In the genomic region with DNA sequence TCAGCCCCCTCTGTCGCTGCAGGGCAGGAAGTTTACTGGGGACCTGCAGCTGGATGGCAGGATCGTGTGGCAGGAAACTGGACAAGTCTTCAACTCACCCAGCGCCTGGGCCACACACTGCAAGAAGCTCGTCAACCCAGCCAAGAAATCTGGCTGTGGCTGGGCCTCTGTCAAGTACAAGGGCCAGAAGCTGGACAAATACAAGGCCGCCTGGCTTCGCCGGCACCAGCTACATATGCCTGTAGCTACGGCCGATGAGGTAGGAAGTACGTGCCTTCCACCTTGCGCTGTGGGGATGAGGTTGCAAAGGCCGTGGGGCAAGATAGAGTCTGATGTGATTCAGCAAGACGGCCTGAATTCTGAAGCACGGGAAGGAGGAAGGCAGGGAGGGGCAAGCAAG, we compare ENCODE assay signal across 8 mouse cellular contexts. TPM values are rescaled to one million over a fixed set of nuclear protein-coding genes. Genes with fewer than 3 reads are reported as not detected.
DNase-seq lines count a peak whose midpoint lies in the region; ATAC-seq and TF ChIP-seq lines count a peak whose summit lies in the region.

No protein-coding gene starts in this region.

- no peak for TF ChIP-seq CTCF in thymus, adult 2 months (IDR thresholded peaks at IDR 0.05; ENCODE audit: borderline replicate concordance, control insufficient read depth, extremely low read depth, insufficient read depth, low read length, poor library complexity)

- no peak for ATAC-seq in forebrain, embryonic 13.5 days
- no peak for ATAC-seq in liver, embryonic 13.5 days (ENCODE audit: low read depth)

- H3K4me2 ChIP-seq in forebrain, embryonic 13.5 days, result peak overlapping the region; percentile 92
- peak overlapping the region; percentile 97 for H3K4me2 ChIP-seq in liver, embryonic 13.5 days

- no peak overlapping the region for H3K27ac ChIP-seq in forebrain, embryonic 13.5 days
- no peak overlapping the region for H3K27ac ChIP-seq in liver, embryonic 13.5 days
- H3K27ac ChIP-seq in thymus, adult 2 months (ENCODE audit: control insufficient read depth, insufficient read depth, low read length), result no peak overlapping the region

- peak overlapping the region; percentile 77 for H3K9ac ChIP-seq in forebrain, embryonic 13.5 days
- H3K9ac ChIP-seq in liver, embryonic 13.5 days, result no peak overlapping the region

- peaks cover 41% of the 10 kb centered on the region for H3K36me3 ChIP-seq in forebrain, embryonic 13.5 days (ENCODE audit: poor library complexity, severe bottlenecking)
- peaks cover 12% of the 10 kb centered on the region for H3K36me3 ChIP-seq in liver, embryonic 13.5 days
- H3K36me3 ChIP-seq in thymus, adult 2 months (ENCODE audit: control insufficient read depth, insufficient read depth, low read length), result peaks cover 3% of the 10 kb centered on the region; the same call in 1 of the 2 replicates

- 0 out of 2 replicates have a peak, but pooled peaks cover 3% of the 10 kb centered on the region for H3K27me3 ChIP-seq in forebrain, embryonic 13.5 days
- H3K27me3 ChIP-seq in liver, embryonic 13.5 days, result peaks cover 6% of the 10 kb centered on the region
- H3K27me3 ChIP-seq in thymus, adult 2 months (ENCODE audit: control insufficient read depth, insufficient read depth, low read length), result no peaks in the 10 kb centered on the region

- WGBS in forebrain, embryonic 13.5 days, result 71% methylated on average over 14 of the region's 14 CpGs
- WGBS in liver, embryonic 13.5 days (ENCODE audit: insufficient replicate concordance), result 61% methylated on average over 14 of the region's 14 CpGs
- WGBS in thymus, adult 2 months, result 73% methylated on average over 14 of the region's 14 CpGs

- H3K4me3 ChIP-seq in forebrain, embryonic 13.5 days, result peak overlapping the region; percentile 69
- peak overlapping the region; percentile 77 for H3K4me3 ChIP-seq in liver, embryonic 13.5 days (replicated peaks)
- H3K4me3 ChIP-seq in thymus, adult 2 months (ENCODE audit: control insufficient read depth, insufficient read depth, low read length), result no peak overlapping the region

- TF ChIP-seq POLR2A in thymus, adult 2 months (IDR thresholded peaks at IDR 0.05; ENCODE audit: control insufficient read depth, extremely low read depth, insufficient read depth, low read length, poor library complexity), result no peak

- H3K9me3 ChIP-seq in forebrain, embryonic 13.5 days (replicated peaks), result no peaks in the 10 kb centered on the region
- no peaks in the 10 kb centered on the region for H3K9me3 ChIP-seq in liver, embryonic 13.5 days (replicated peaks)

- peaks cover 25% of the 10 kb centered on the region for H3K4me1 ChIP-seq in forebrain, embryonic 13.5 days
- H3K4me1 ChIP-seq in liver, embryonic 13.5 days (replicated peaks), result peaks cover 42% of the 10 kb centered on the region
- peaks cover 17% of the 10 kb centered on the region for H3K4me1 ChIP-seq in thymus, adult 2 months (replicated peaks; ENCODE audit: control insufficient read depth, insufficient read depth, low read length)

- peak; percentile 36 to 41 for DNase-seq in cerebellum, postnatal 10 days
- DNase-seq in cerebellum, postnatal 25 days, result no peak
- peak; percentile 51 for DNase-seq in 3134 (ENCODE audit: extremely low read depth, insufficient read length, low spot score)
- no peak for DNase-seq in liver, embryonic 13.5 days
- DNase-seq in thymus, postnatal 4 days, result no peak
- DNase-seq in thymus, adult 2 months, result no peak
- DNase-seq in adrenal gland, adult 2 months, result no peak

RNA-seq across cellular contexts. Expression of gene Mpnd, which starts 4.7 kb away (rescaled TPM):
- polyA plus RNA-seq in forebrain, embryonic 13.5 days (2015; fragmentation: Nextera tagmentation; extraction: Ambion mirVana), result 168 TPM in 2 replicates
- 13.5 and 14.5 TPM in 2 replicates for polyA plus RNA-seq in liver, embryonic 13.5 days (2015; fragmentation: Nextera tagmentation; extraction: Ambion mirVana)
- polyA plus RNA-seq in thymus, adult 2 months (2012; rRNA removed), result 180 and 188 TPM in 2 replicates
- total RNA-seq in adrenal gland, adult 2 months (2021), result 10 to 100 TPM; 87.3 to 90.5 TPM
- 179 and 197 TPM in 2 replicates for polyA plus RNA-seq in adrenal gland, adult 2 months (2012; rRNA removed)

RNA-seq across cellular contexts. Expression of gene Stap2, which starts 4.9 kb away (rescaled TPM):
- polyA plus RNA-seq in forebrain, embryonic 13.5 days (2015; fragmentation: Nextera tagmentation; extraction: Ambion mirVana), result 3.9 and 4.8 TPM in 2 replicates
- 1.5 and 1.8 TPM in 2 replicates for polyA plus RNA-seq in liver, embryonic 13.5 days (2015; fragmentation: Nextera tagmentation; extraction: Ambion mirVana)
- 16.4 and 22.2 TPM in 2 replicates for polyA plus RNA-seq in thymus, adult 2 months (2012; rRNA removed)
- total RNA-seq in adrenal gland, adult 2 months (2021), result 1 to 10 TPM; 5.6 TPM
- polyA plus RNA-seq in adrenal gland, adult 2 months (2012; rRNA removed), result 5.2 and 8.4 TPM in 2 replicates

RNA-seq across cellular contexts. Expression of gene Fsd1, which starts 23.9 kb away (rescaled TPM):
- 96.0 and 113 TPM in 2 replicates for polyA plus RNA-seq in forebrain, embryonic 13.5 days (2015; fragmentation: Nextera tagmentation; extraction: Ambion mirVana)
- polyA plus RNA-seq in liver, embryonic 13.5 days (2015; fragmentation: Nextera tagmentation; extraction: Ambion mirVana), result 0.56 and 0.69 TPM in 2 replicates
- 0.26 and 0.62 TPM in 2 replicates for polyA plus RNA-seq in thymus, adult 2 months (2012; rRNA removed)
- total RNA-seq in adrenal gland, adult 2 months (2021), result 1 to 10 TPM; 1.0 to 2.7 TPM
- 2.3 and 2.7 TPM in 2 replicates for polyA plus RNA-seq in adrenal gland, adult 2 months (2012; rRNA removed)

RNA-seq across cellular contexts. Expression of gene Sh3gl1, which starts 26.2 kb away (rescaled TPM):
- 116 and 127 TPM in 2 replicates for polyA plus RNA-seq in forebrain, embryonic 13.5 days (2015; fragmentation: Nextera tagmentation; extraction: Ambion mirVana)
- 48.0 and 50.9 TPM in 2 replicates for polyA plus RNA-seq in liver, embryonic 13.5 days (2015; fragmentation: Nextera tagmentation; extraction: Ambion mirVana)
- 216 and 248 TPM in 2 replicates for polyA plus RNA-seq in thymus, adult 2 months (2012; rRNA removed)
- total RNA-seq in adrenal gland, adult 2 months (2021), result 10 to 100 TPM; 41.3 to 44.0 TPM
- 66.4 and 70.6 TPM in 2 replicates for polyA plus RNA-seq in adrenal gland, adult 2 months (2012; rRNA removed)

RNA-seq across cellular contexts. Expression of gene Chaf1a, which starts 30.0 kb away (rescaled TPM):
- polyA plus RNA-seq in forebrain, embryonic 13.5 days (2015; fragmentation: Nextera tagmentation; extraction: Ambion mirVana), result 22.0 and 26.7 TPM in 2 replicates
- 19.8 and 27.1 TPM in 2 replicates for polyA plus RNA-seq in liver, embryonic 13.5 days (2015; fragmentation: Nextera tagmentation; extraction: Ambion mirVana)
- 16.9 and 21.4 TPM in 2 replicates for polyA plus RNA-seq in thymus, adult 2 months (2012; rRNA removed)
- 1 to 10 TPM; 1.6 to 2.5 TPM for total RNA-seq in adrenal gland, adult 2 months (2021)
- polyA plus RNA-seq in adrenal gland, adult 2 months (2012; rRNA removed), result 1.5 and 2.0 TPM in 2 replicates

Comparison
In these comparisons a context has a peak if more than half of its experiments do, and no peak if none do; other contexts are left out.
1. DNase-seq: peak in cerebellum, postnatal 10 days (2 of 2) and 3134 (single experiment); none in cerebellum, postnatal 25 days (0 of 2), liver, embryonic 13.5 days (single experiment), thymus, postnatal 4 days (single experiment), thymus, adult 2 months (single experiment) and adrenal gland, adult 2 months (single experiment).
2. RNA of gene Mpnd, which starts 4.7 kb away (polyA plus RNA-seq): 179 to 197 TPM in adrenal gland, adult 2 months, 180 to 188 TPM in thymus, adult 2 months and 168 TPM in forebrain, embryonic 13.5 days; 13.5 to 14.5 TPM in liver, embryonic 13.5 days; every median in the first group is over 10 times any median in the second.
3. RNA of gene Fsd1, which starts 23.9 kb away (polyA plus RNA-seq): 96.0 to 113 TPM in forebrain, embryonic 13.5 days; 2.3 to 2.7 TPM in adrenal gland, adult 2 months, 0.56 to 0.69 TPM in liver, embryonic 13.5 days and 0.26 to 0.62 TPM in thymus, adult 2 months; every median in the first group is over 10 times any median in the second.